ENCODE assay signal across 13 mouse cellular contexts in the genomic region with DNA sequence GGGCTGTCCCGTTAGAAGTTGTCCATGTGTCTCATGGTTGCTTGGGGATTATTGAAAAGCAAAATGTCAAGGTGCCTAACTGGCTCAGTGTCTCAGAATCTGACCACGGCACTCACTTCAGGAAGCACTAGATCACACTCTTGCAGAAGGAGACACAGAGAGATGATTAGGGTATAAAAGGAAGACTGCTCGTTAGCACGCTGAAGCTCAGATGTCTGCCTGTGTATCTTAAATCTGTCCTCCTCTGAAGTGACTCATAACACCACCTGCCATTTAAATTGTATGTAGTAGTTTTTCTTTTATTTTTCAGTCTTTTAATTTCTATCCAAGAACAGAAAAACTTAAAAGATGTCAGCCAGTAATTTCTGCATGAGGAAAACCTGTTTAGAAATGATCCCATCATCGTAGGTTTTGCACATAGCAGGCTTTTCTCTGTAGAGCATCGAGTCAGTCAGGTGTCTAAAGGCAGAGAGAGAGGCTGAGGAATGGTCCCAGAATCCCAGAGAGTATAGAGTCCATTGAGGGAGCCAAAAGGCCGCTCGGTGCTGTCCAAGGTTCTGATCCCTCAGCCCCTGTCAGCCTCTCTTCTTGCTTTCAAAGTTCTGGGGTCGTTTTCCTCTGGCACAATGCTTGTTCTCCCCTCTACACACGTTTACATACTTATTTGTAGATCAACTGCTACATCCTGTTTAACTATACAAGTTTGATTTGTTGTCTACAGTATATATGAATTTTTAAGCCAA. TPM values are rescaled to one million over a fixed set of nuclear protein-coding genes. Genes with fewer than 3 reads are reported as not detected.
DNase-seq lines count a peak whose midpoint lies in the region; ATAC-seq and TF ChIP-seq lines count a peak whose summit lies in the region.
"Had no signal": no experiment of that assay in that cellular context is flagged by ENCODE, and none has a peak within 500 bp of the region (broad histone marks: within the 10 kb centered on the region; RNA-seq: fewer than 3 reads in every experiment).

No protein-coding gene starts in this region.

- TF ChIP-seq CTCF in midbrain, postnatal 0 days (IDR thresholded peaks at IDR 0.05), result no peak

- peak; percentile 36 for DNase-seq in midbrain, embryonic 10.5 days (ENCODE audit: low spot score)
- DNase-seq in midbrain, postnatal 0 days (ENCODE audit: low spot score), result no peak
- DNase-seq in embryo, embryonic 10.5 days (ENCODE audit: low spot score), result peak; percentile 69
- no peak for DNase-seq in gastrocnemius, adult 18-20 months (ENCODE audit: low spot score)
- DNase-seq in left cerebral cortex, postnatal 10 days (ENCODE audit: extremely low spot score in 1 of 2, low spot score in 2 of 2), result no peak
- no peak for DNase-seq in heart, postnatal 25 days (ENCODE audit: low spot score)
- DNase-seq: adrenal gland, adult 2 months had no signal

- peaks cover 99% of the 10 kb centered on the region for H3K27me3 ChIP-seq in midbrain, embryonic 10.5 days (ENCODE audit: low read depth, poor library complexity, severe bottlenecking)
- H3K27me3 ChIP-seq in midbrain, postnatal 0 days (ENCODE audit: insufficient read depth, low read length), result no peaks in the 10 kb centered on the region
- H3K27me3 ChIP-seq in hindbrain, embryonic 12.5 days, result no peaks in the 10 kb centered on the region
- H3K27me3 ChIP-seq in neural tube, embryonic 14.5 days (ENCODE audit: control insufficient read depth, insufficient read depth, low read length), result no peaks in the 10 kb centered on the region
- H3K27me3 ChIP-seq: limb, embryonic 15.5 days had no signal

- H3K9me3 ChIP-seq in midbrain, embryonic 10.5 days (replicated peaks), result no peaks in the 10 kb centered on the region
- H3K9me3 ChIP-seq in midbrain, postnatal 0 days (ENCODE audit: low read length), result no peaks in the 10 kb centered on the region
- H3K9me3 ChIP-seq in hindbrain, embryonic 12.5 days (replicated peaks), result no peaks in the 10 kb centered on the region
- no peaks in the 10 kb centered on the region for H3K9me3 ChIP-seq in neural tube, embryonic 14.5 days (ENCODE audit: control insufficient read depth, low read length)
- H3K9me3 ChIP-seq: limb, embryonic 15.5 days had no signal

- H3K9ac ChIP-seq in midbrain, postnatal 0 days (replicated peaks; ENCODE audit: low read length, poor library complexity, severe bottlenecking), result no peak overlapping the region
- H3K9ac ChIP-seq in hindbrain, embryonic 12.5 days, result no peak overlapping the region
- no peak overlapping the region for H3K9ac ChIP-seq in neural tube, embryonic 14.5 days (replicated peaks; ENCODE audit: low read depth, low read length)
- H3K9ac ChIP-seq: limb, embryonic 15.5 days had no signal

- peaks cover 71% of the 10 kb centered on the region for H3K4me1 ChIP-seq in midbrain, embryonic 10.5 days
- no peaks in the 10 kb centered on the region for H3K4me1 ChIP-seq in midbrain, postnatal 0 days (ENCODE audit: insufficient read depth, low read length)
- peaks cover 68% of the 10 kb centered on the region for H3K4me1 ChIP-seq in hindbrain, embryonic 12.5 days
- peaks cover 15% of the 10 kb centered on the region for H3K4me1 ChIP-seq in neural tube, embryonic 14.5 days (ENCODE audit: control insufficient read depth, insufficient read depth, low read length)
- H3K4me1 ChIP-seq: limb, embryonic 15.5 days had no signal

- H3K4me2 ChIP-seq in midbrain, postnatal 0 days (ENCODE audit: low read depth, low read length, poor library complexity, severe bottlenecking), result no peak overlapping the region
- H3K4me2 ChIP-seq in hindbrain, embryonic 12.5 days (replicated peaks), result no peak overlapping the region
- H3K4me2 ChIP-seq in neural tube, embryonic 14.5 days (ENCODE audit: low read depth, low read length), result no peak overlapping the region
- H3K4me2 ChIP-seq: limb, embryonic 15.5 days had no signal

- no peak for ATAC-seq in midbrain, postnatal 0 days (ENCODE audit: low FRiP score)
- ATAC-seq in hindbrain, embryonic 12.5 days (ENCODE audit: low FRiP score), result no peak
- no peak for ATAC-seq in neural tube, embryonic 14.5 days (ENCODE audit: low read depth)

- H3K36me3 ChIP-seq in midbrain, embryonic 10.5 days, result peaks cover 49% of the 10 kb centered on the region
- peaks cover 24% of the 10 kb centered on the region for H3K36me3 ChIP-seq in midbrain, postnatal 0 days (ENCODE audit: insufficient read depth, low read length)
- H3K36me3 ChIP-seq in hindbrain, embryonic 12.5 days, result peaks cover 22% of the 10 kb centered on the region
- H3K36me3 ChIP-seq in neural tube, embryonic 14.5 days (ENCODE audit: control insufficient read depth, insufficient read depth, low read length), result peaks cover 9% of the 10 kb centered on the region; the same call in 1 of the 2 replicates

- peak overlapping the region; percentile 86 for H3K27ac ChIP-seq in midbrain, embryonic 10.5 days (replicated peaks)
- no peak overlapping the region for H3K27ac ChIP-seq in midbrain, postnatal 0 days (ENCODE audit: low read depth, low read length)
- H3K27ac ChIP-seq in hindbrain, embryonic 12.5 days, result peak overlapping the region; percentile 81
- H3K27ac ChIP-seq in neural tube, embryonic 14.5 days (ENCODE audit: low read depth, low read length), result peak overlapping the region; percentile 4; the same call in 1 of the 2 replicates
- H3K27ac ChIP-seq: limb, embryonic 15.5 days had no signal

- H3K4me3 ChIP-seq in midbrain, embryonic 10.5 days, result no peak overlapping the region; the same call in 1 of the 2 replicates
- no peak overlapping the region for H3K4me3 ChIP-seq in midbrain, postnatal 0 days (ENCODE audit: low read depth, low read length)
- no peak overlapping the region for H3K4me3 ChIP-seq in hindbrain, embryonic 12.5 days
- H3K4me3 ChIP-seq in neural tube, embryonic 14.5 days (ENCODE audit: low read depth, low read length), result no peak overlapping the region
- H3K4me3 ChIP-seq: limb, embryonic 15.5 days had no signal

- intact Hi-C loops in left cerebral cortex, postnatal 10 days (cut with DNase I), result no loop called here
- intact Hi-C loops in heart, postnatal 25 days (cut with DNase I), result no loop called here

- 48% methylated on average over 10 of the region's 10 CpGs for WGBS in midbrain, embryonic 10.5 days
- WGBS in midbrain, postnatal 0 days, result 40% methylated on average over 10 of the region's 10 CpGs
- WGBS in hindbrain, embryonic 12.5 days, result 42% methylated on average over 10 of the region's 10 CpGs
- 39% methylated on average over 10 of the region's 10 CpGs for WGBS in neural tube, embryonic 14.5 days

RNA-seq across cellular contexts. Expression of a gene that starts 38.0 kb away (rescaled TPM):
- not detected in 2 replicates for polyA plus RNA-seq in midbrain, embryonic 10.5 days (2016; fragmentation: Nextera tagmentation; extraction: Ambion mirVana)
- not detected in 2 replicates for total RNA-seq in midbrain, postnatal 0 days (2014; rRNA removed)
- polyA plus RNA-seq in midbrain, postnatal 0 days (2015; fragmentation: Nextera tagmentation; extraction: Ambion mirVana), result not detected in 2 replicates
- not detected in 2 replicates for polyA plus RNA-seq in hindbrain, embryonic 12.5 days (2016; fragmentation: Nextera tagmentation; extraction: Ambion mirVana)
- polyA plus RNA-seq in neural tube, embryonic 14.5 days (2014; fragmentation: Nextera tagmentation; extraction: Ambion mirVana), result not detected in 2 replicates
- not detected for total RNA-seq in gastrocnemius, adult 18-20 months (2021)
- total RNA-seq in left cerebral cortex, postnatal 10 days (2021), result not detected
- not detected for total RNA-seq in heart, postnatal 25 days (2021)
- total RNA-seq: adrenal gland, adult 2 months; hematopoietic stem cell, adult 5-6 weeks; neutrophil, adult 5-6 weeks had no signal
- polyA plus RNA-seq: adrenal gland, adult 2 months; limb, embryonic 15.5 days; stomach, embryonic 16.5 days had no signal

Comparison
In these comparisons a context has a peak if more than half of its experiments do, and no peak if none do; other contexts are left out.
1. DNase-seq: peak in midbrain, embryonic 10.5 days (single experiment) and embryo, embryonic 10.5 days (single experiment); none in midbrain, postnatal 0 days (single experiment), gastrocnemius, adult 18-20 months (single experiment), left cerebral cortex, postnatal 10 days (0 of 2) and heart, postnatal 25 days (single experiment).